Mouse (Mus musculus) thymus, adult 2 months (tissue): ENCODE results near the gene Ap5m1.

Experiments used
- CTCF ChIP-seq: fragments of 200-500 bp; IDR thresholded peaks from 2 replicates; pipeline ENCODE4 v1.5.1; 2012; ENCODE audit warnings: mild to moderate bottlenecking, control low read depth, low read length, moderate library complexity, borderline replicate concordance; ENCODE audit not compliant: control insufficient read depth, poor library complexity, insufficient read depth; ENCODE audit errors: extremely low read depth
- POLR2A ChIP-seq: fragments of 200-500 bp; IDR thresholded peaks from 2 replicates; pipeline ENCODE4 v1.6.1; 2012; ENCODE audit warnings: mild to moderate bottlenecking, low read length, control low read depth, moderate library complexity; ENCODE audit not compliant: control insufficient read depth, poor library complexity, insufficient read depth; ENCODE audit errors: extremely low read depth

DNA sequence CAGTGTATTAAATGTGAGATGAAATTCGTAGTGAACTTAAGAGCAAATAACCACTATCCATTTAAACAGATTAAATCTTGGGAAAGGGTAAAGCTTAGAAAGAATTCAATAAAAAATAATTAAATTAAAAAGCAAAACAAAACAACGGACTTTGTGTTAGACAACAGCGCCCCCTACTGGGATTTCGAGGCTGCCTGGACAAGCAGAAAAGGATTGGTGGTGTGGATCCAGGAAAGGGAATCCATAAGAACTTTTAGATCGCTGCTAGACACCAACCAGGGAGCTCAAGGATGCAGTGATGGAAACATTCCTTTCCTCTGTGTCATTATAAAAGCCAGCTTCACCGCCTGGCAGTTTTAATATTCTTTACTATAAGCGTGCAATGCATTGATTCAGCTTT is 52.5 kb downstream of the Ap5m1 start:
- TF ChIP-seq CTCF, result no peak
- TF ChIP-seq POLR2A, result no peak
